Mouse (Mus musculus) hindbrain, embryonic 12.5 days (tissue): ENCODE results near the gene Tnfrsf14. TPM values are rescaled to one million over a fixed set of nuclear protein-coding genes. Genes with fewer than 3 reads are reported as not detected.
A peak's percentile ranks its signal among the peaks of the same experiment; 100 is the strongest.

Experiments used
- ATAC-seq: fragments of 200-750 bp; cut with Nextera tagmentation; 2 replicates; pipeline ENCODE4 v1.8.0; 2017; ENCODE audit warnings: moderate TSS enrichment; ENCODE audit not compliant: low FRiP score
- H3K27ac ChIP-seq: fragments of 300-500 bp; sonication (generic); 2 replicates; pipeline ENCODE4 v1.5.1; 2016; ENCODE audit warnings: mild to moderate bottlenecking
- H3K27me3 ChIP-seq: fragments of 300-500 bp; sonication (generic); 2 replicates; pipeline ENCODE4 v1.6.1; 2016; ENCODE audit warnings: mild to moderate bottlenecking
- H3K36me3 ChIP-seq: fragments of 300-500 bp; sonication (generic); 2 replicates; pipeline ENCODE4 v1.6.1; 2016; ENCODE audit warnings: mild to moderate bottlenecking
- H3K4me1 ChIP-seq: fragments of 300-500 bp; sonication (generic); 2 replicates; pipeline ENCODE4 v1.6.1; 2016
- H3K4me2 ChIP-seq: fragments of 300-500 bp; sonication (generic); replicated peaks from 2 replicates; pipeline ENCODE4 v1.6.1; 2016; ENCODE audit warnings: mild to moderate bottlenecking
- H3K4me3 ChIP-seq: fragments of 300-500 bp; sonication (generic); 2 replicates; pipeline ENCODE4 v1.5.1; 2016; ENCODE audit warnings: mild to moderate bottlenecking
- H3K9ac ChIP-seq: fragments of 300-500 bp; sonication (generic); 2 replicates; pipeline ENCODE4 v1.6.1; 2016; ENCODE audit warnings: mild to moderate bottlenecking, moderate library complexity
- H3K9me3 ChIP-seq: fragments of 300-500 bp; sonication (generic); replicated peaks from 2 replicates; pipeline ENCODE4 v1.6.1; 2016; ENCODE audit warnings: mild to moderate bottlenecking
- WGBS: fragments of 180-500 bp; shearing (Covaris S2); methylation state at CpG from one replicate; pipeline ENCODE4 v1.1.7; 2016; 5-methylcytosine and 5-hydroxymethylcytosine counted together
- polyA plus RNA-seq: library from polyadenylated mRNA; unstranded; fragments of >200 nt; fragmentation: Nextera tagmentation; extraction: Ambion mirVana; gene quantifications from 2 replicates; pipeline ENCODE4 v1.2.1, GENCODE M21; 2016

Gene Tnfrsf14
- polyA plus RNA-seq: 0.79 and 0.97 TPM in 2 replicates

DNA sequence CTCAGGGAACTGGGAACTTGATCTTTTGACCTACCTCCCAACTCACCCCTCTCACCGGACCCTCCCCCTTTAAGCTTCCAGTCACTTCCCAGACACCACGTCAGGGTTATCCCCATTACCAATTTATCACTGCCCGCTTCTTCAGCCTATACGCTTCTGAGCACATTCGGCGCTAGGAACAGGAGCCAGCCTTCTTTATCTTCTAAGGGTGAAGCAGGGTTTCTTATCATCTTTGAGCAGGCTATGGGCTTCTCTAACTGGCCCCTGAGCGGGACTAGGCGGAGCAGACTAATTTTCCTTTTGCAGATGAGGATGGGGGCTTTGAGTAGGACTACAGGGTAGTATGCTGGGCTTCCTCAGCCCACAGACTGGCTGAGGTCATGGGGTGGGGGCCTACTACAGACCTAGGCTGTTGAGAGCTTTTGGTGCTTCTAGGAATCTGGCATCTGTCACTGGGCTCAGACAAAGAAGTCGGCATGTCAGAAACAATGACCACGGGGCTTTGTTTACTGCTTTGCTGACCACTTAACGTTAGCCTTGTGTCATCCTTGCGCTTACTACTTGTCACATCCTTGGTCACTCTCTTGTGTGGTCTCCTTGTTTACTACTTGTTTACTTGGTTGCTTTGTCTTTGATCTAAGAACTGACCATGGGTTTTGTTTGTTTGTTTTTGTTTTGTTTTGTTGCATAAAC lies at the start of gene Tnfrsf14:
Gene Tnfrsf14, minus strand, starts transcription at position 169 of the 693 bp plus-strand sequence.
- H3K27ac ChIP-seq: peak within 1 kb of the TSS; percentile 35; the same call in 1 of the 2 replicates
- no peaks in the 10 kb centered on the region for H3K9me3 ChIP-seq
- no peak within 1 kb of the TSS for H3K4me2 ChIP-seq
- H3K4me1 ChIP-seq: peaks cover 8% of the 10 kb centered on the region; the same call in 1 of the 2 replicates
- 45% methylated on average over 12 of the region's 12 CpGs for WGBS
- H3K9ac ChIP-seq: no peak within 1 kb of the TSS
- H3K27me3 ChIP-seq: no peaks in the 10 kb centered on the region
- H3K4me3 ChIP-seq: no peak within 1 kb of the TSS
- no peak for ATAC-seq
- no peaks in the 10 kb centered on the region for H3K36me3 ChIP-seq

DNA sequence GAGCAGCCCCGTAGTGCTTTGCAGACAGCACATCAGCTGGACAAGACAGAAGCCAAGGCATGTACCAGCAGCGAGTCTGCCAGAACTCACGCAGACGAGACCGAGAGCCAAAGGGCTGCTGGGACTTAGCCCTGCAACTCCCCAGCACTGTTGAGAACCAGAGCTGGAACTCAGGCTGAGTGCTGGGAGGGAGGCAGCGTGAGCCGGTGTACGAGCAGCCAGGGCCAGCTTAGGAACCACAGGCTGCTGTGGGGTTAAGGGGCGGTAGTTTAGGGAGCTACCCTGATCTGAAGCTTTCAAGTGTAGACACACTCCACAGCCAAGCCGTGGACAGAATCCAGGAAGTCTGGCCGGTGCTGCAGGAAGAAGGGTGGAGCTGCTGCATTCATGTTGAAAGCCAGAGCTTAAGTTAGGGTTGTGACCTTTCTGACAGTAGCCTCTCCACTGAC lies 45.8 kb upstream of the Tnfrsf14 start:
- H3K27me3 ChIP-seq: no peaks in the 10 kb centered on the region
- H3K9ac ChIP-seq: no peak overlapping the region
- WGBS: 89% methylated on average over 11 of the region's 11 CpGs
- no peak overlapping the region for H3K27ac ChIP-seq
- H3K4me2 ChIP-seq: no peak overlapping the region
- H3K36me3 ChIP-seq: peaks cover 99% of the 10 kb centered on the region
- no peaks in the 10 kb centered on the region for H3K4me1 ChIP-seq
- H3K9me3 ChIP-seq: no peaks in the 10 kb centered on the region
- no peak overlapping the region for H3K4me3 ChIP-seq
- ATAC-seq: no peak

DNA sequence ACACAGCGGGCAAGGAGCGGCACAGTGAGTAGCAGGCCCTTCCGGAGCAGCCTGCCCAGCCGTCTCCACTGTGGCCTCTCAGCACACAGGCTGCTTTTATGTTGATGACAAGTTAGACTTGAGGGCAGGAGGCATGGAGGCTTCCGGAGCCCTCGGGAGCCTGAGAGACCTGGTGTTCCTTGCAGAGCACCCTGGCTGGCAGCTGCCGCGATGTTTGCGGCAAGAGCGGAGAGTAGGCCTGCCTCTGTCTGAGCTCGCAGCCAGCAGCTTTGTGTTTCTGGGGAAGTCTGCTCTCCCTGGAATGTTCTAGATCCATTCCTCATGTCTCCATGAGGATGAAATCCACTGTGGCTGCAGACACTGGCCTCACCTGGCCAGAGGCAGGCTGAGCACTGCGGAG lies 44.2 kb upstream of the Tnfrsf14 start:
- Histone ChIP-seq H3K27me3 (no peaks in the 10 kb centered on the region), H3K9me3 (no peaks in the 10 kb centered on the region), H3K4me3 (no peak overlapping the region), H3K9ac (no peak overlapping the region), H3K36me3 (peaks cover 87% of the 10 kb centered on the region), H3K4me2 (no peak overlapping the region), H3K27ac (no peak overlapping the region), H3K4me1 (no peaks in the 10 kb centered on the region)
- 95% methylated on average over 12 of the region's 12 CpGs for WGBS
- no peak for ATAC-seq

- peaks cover 34% of the 10 kb centered on the region for H3K36me3 ChIP-seq
Measured at GRCm38 (mm10) chr4:154967173-154967572, 38.8 kb upstream of the Tnfrsf14 start.

DNA sequence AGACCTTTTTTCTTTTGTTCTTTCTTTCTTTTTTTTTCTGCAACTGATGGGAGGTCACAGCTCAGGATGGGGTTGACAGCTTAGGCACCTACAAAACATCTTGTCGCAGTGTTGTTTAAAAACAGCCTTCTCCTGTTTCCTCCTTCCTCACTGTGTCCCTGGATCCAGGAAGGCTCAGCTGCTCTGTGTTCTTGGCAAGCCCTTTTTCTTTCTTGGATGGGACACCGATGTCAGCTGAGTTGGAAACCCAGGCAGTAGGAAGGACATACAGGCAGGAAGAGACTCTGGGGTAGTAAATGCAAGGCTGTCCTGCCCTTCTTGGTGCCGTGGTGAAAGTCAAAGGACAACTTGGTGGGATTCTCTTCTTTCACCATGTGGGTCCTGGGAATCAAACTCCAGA lies 37.5 kb upstream of the Tnfrsf14 start:
- WGBS: 80% methylated on average over 3 of the region's 3 CpGs
- no peak for ATAC-seq
- H3K4me1 ChIP-seq: peaks cover 49% of the 10 kb centered on the region
- no peak overlapping the region for H3K27ac ChIP-seq
- peaks cover 21% of the 10 kb centered on the region for H3K36me3 ChIP-seq
- no peak overlapping the region for H3K9ac ChIP-seq
- peak overlapping the region; percentile 85 for H3K4me2 ChIP-seq
- H3K9me3 ChIP-seq: no peaks in the 10 kb centered on the region
- peaks cover 22% of the 10 kb centered on the region for H3K27me3 ChIP-seq
- 0 out of 2 replicates have a peak overlapping the region, but pooled peaks have one; percentile 79 for H3K4me3 ChIP-seq

More at GRCm38 (mm10) chr4:154967173-154967572, 38.8 kb upstream of the Tnfrsf14 start:
- Histone ChIP-seq H3K9me3 (no peaks in the 10 kb centered on the region), H3K4me1 (peaks cover 36% of the 10 kb centered on the region), H3K9ac (no peak overlapping the region), H3K27me3 (peaks cover 11% of the 10 kb centered on the region; the same call in 1 of the 2 replicates), H3K4me3 (no peak overlapping the region), H3K27ac (no peak overlapping the region), H3K4me2 (no peak overlapping the region)
- no peak for ATAC-seq
- WGBS: 53% methylated on average over 5 of the region's 5 CpGs

DNA sequence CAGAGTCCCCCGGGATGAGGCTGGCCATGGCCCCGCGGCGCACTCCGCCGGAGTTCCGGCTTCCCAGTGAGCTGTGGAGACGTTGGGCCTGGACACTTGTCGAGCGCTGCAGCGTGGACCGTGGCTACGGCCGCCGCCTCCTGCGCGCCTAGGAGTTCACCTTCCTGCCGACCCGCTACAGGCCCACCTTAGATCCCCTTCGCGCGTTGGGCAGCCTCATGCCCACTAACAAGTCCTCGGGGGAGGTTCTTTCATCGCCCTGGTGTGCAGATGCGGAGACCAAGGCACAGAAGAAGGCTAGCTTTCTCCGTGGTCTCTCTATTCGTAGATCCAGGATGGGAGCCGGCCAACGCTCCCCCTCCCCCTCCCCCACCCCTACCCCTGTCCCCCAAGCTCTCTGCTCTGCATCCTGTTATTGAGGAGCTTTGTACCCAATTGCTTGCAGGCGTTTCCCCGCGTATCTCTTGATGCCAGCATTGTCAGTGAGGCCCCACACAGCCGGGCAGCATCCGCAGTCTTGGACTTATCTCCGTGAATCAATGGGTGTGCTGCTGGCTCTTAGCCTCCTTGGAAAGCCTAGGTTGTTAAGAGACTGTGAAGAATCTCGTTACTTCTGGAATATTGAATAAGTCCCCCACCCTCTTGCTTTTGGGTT lies 36.3 kb upstream of the Tnfrsf14 start:
- peak overlapping the region; percentile 97 for H3K27ac ChIP-seq
- peak overlapping the region; percentile 85 for H3K4me2 ChIP-seq
- peak overlapping the region; percentile 92 for H3K9ac ChIP-seq
- WGBS: under 1% methylated on average over 36 of the region's 36 CpGs
- H3K4me3 ChIP-seq: peak overlapping the region; percentile 79
- no peaks in the 10 kb centered on the region for H3K9me3 ChIP-seq
- peaks cover 60% of the 10 kb centered on the region for H3K4me1 ChIP-seq
- no peak for ATAC-seq
- peaks cover 31% of the 10 kb centered on the region for H3K27me3 ChIP-seq
- H3K36me3 ChIP-seq: peaks cover 9% of the 10 kb centered on the region

DNA sequence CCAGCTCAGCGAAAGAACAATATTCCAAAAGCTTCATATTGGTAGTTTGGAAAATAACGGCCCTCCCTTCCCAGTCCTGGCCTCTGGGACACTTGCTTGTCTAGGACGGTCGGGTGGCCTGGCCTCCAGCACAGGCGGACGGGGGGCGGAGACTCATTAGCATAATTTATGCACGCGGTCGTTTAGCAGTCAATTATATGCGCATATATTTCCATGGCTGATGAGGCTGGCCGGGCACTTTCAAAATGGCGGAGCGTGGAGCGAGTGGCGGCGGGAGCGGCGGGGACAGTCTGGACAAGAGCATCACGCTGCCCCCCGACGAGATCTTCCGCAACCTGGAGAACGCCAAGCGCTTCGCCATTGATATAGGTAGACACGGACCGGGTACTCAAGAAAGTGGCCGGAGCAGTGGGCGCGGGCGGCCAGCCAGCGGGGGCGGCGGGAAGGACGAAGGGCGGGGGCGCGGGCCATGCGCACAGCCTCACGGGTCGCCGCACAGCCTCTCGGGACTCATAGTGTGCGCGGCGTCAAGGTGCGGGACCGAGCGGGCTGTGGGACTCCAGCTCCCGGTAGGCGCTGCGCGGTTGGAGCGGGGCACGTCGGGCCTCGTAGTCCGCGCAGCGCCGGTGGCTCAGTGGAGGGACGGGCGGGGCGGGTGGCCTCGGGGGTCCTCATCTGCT lies 35.7 kb upstream of the Tnfrsf14 start, which contains the start of gene Pank4:
Gene Pank4, plus strand, starts transcription at position 223 of the 680 bp plus-strand sequence.
- Histone ChIP-seq H3K27me3 (peaks cover 38% of the 10 kb centered on the region), H3K4me3 (peak within 1 kb of the TSS; percentile 79), H3K4me2 (peak within 1 kb of the TSS; percentile 85), H3K4me1 (peaks cover 67% of the 10 kb centered on the region), H3K9ac (peak within 1 kb of the TSS; percentile 92), H3K9me3 (no peaks in the 10 kb centered on the region), H3K27ac (peak within 1 kb of the TSS; percentile 97), H3K36me3 (peaks cover 3% of the 10 kb centered on the region; the same call in 1 of the 2 replicates)
- ATAC-seq: peak; percentile 86
- under 1% methylated on average over 64 of the region's 66 CpGs for WGBS

- H3K27ac ChIP-seq: peak overlapping the region; percentile 97
- peak; percentile 1; the same call in 1 of the 2 replicates for ATAC-seq
- WGBS: 10% methylated on average over 11 of the region's 11 CpGs
- H3K9me3 ChIP-seq: no peaks in the 10 kb centered on the region
- peak overlapping the region; percentile 79 for H3K4me3 ChIP-seq
- no peaks in the 10 kb centered on the region for H3K36me3 ChIP-seq
- H3K27me3 ChIP-seq: peaks cover 45% of the 10 kb centered on the region
- H3K4me1 ChIP-seq: peaks cover 74% of the 10 kb centered on the region
- H3K4me2 ChIP-seq: peak overlapping the region; percentile 85
- peak overlapping the region; percentile 92 for H3K9ac ChIP-seq
Measured at GRCm38 (mm10) chr4:154963190-154963836, 35.0 kb upstream of the Tnfrsf14 start.

DNA sequence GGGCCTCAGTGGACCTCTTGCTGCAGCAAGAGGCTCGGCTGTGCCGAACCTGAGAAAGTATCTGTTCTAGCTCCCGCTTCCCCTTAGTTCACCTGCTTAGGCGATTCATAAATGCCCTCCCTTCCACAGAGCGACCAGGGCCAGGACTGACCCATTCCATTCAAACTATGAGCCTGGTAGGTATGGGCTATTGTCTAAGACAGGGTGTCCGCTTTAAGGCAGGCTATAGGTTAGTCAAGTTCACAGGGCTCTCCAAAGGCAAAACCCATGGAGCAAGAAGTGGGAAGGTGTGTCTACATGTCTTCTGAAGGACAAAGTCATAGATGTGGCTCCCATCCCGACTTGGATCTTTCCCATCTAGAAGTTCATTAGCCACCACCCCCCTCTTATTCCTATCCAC lies 34.3 kb upstream of the Tnfrsf14 start:
- Histone ChIP-seq H3K9ac (peak overlapping the region; percentile 92), H3K27ac (peak overlapping the region; percentile 97), H3K9me3 (no peaks in the 10 kb centered on the region), H3K4me1 (peaks cover 81% of the 10 kb centered on the region), H3K36me3 (no peaks in the 10 kb centered on the region), H3K27me3 (peaks cover 47% of the 10 kb centered on the region), H3K4me2 (peak overlapping the region; percentile 85), H3K4me3 (peak overlapping the region; percentile 79)
- ATAC-seq: no peak
- 38% methylated on average over 7 of the region's 7 CpGs for WGBS

- Histone ChIP-seq H3K9ac (peak overlapping the region; percentile 92), H3K4me2 (peak overlapping the region; percentile 85), H3K27ac (peak overlapping the region; percentile 97), H3K4me3 (peak overlapping the region; percentile 79), H3K4me1 (peaks cover 88% of the 10 kb centered on the region), H3K36me3 (no peaks in the 10 kb centered on the region), H3K27me3 (peaks cover 52% of the 10 kb centered on the region), H3K9me3 (no peaks in the 10 kb centered on the region)
- no peak for ATAC-seq
- WGBS: 7% methylated on average over 13 of the region's 13 CpGs
Measured at GRCm38 (mm10) chr4:154961911-154962310, 33.5 kb upstream of the Tnfrsf14 start.

DNA sequence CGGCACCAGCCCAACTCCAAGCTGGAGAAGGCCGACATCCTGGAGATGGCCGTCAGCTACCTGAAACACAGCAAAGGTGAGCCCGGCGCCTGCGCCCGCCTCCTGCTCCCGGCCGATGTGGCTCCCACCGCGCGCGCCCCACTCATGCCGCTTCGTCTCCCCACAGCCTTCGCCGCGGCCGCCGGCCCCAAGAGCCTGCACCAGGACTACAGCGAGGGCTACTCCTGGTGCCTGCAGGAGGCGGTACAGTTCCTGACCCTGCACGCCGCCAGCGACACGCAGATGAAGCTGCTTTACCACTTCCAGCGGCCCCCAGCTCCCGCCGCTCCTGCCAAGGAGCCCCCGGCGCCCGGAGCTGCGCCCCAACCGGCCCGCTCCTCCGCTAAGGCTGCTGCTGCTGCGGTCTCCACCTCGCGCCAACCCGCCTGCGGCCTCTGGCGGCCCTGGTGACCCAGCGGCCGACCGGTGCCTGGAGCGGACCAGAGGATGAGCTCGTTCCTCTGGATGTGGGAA lies 32.9 kb upstream of the Tnfrsf14 start:
- Histone ChIP-seq H3K4me2 (peak overlapping the region; percentile 85), H3K4me1 (peaks cover 88% of the 10 kb centered on the region), H3K27ac (peak overlapping the region; percentile 97), H3K9ac (peak overlapping the region; percentile 92), H3K27me3 (peaks cover 55% of the 10 kb centered on the region), H3K36me3 (no peaks in the 10 kb centered on the region), H3K4me3 (peak overlapping the region; percentile 79), H3K9me3 (no peaks in the 10 kb centered on the region)
- WGBS: 1% methylated on average over 45 of the region's 47 CpGs
- no peak for ATAC-seq
